Mouse (Mus musculus) midbrain, embryonic 14.5 days (tissue): Measurements from ENCODE around the gene Prx. TPM values are rescaled to one million over a fixed set of nuclear protein-coding genes. Genes with fewer than 3 reads are reported as not detected.

ENCODE experiments used
- ATAC-seq: fragments of 200-750 bp; cut with Nextera tagmentation; 2 replicates; pipeline ENCODE4 v1.8.0; 2017; ENCODE audit warnings: moderate number of reproducible peaks, moderate library complexity; ENCODE audit not compliant: low FRiP score, low TSS enrichment
- DNase-seq: peaks from one replicate; pipeline ENCODE4 v3.0.0-alpha.2; 2015
- H3K27ac ChIP-seq: fragments of 300-500 bp; sonication (generic); replicated peaks from 2 replicates; pipeline ENCODE4 v1.5.1; 2014; ENCODE audit warnings: mild to moderate bottlenecking, low read depth, low read length, moderate library complexity
- H3K27me3 ChIP-seq: fragments of 300-500 bp; sonication (generic); 2 replicates; pipeline ENCODE4 v1.6.1; 2014; ENCODE audit warnings: low read length, control low read depth, mixed read lengths; ENCODE audit not compliant: control insufficient read depth, insufficient read depth
- H3K36me3 ChIP-seq: fragments of 300-500 bp; sonication (generic); 2 replicates; pipeline ENCODE4 v1.6.1; 2014; ENCODE audit warnings: low read length, control low read depth; ENCODE audit not compliant: control insufficient read depth, insufficient read depth
- H3K4me1 ChIP-seq: fragments of 300-500 bp; sonication (generic); 2 replicates; pipeline ENCODE4 v1.6.1; 2014; ENCODE audit warnings: mild to moderate bottlenecking, antibody characterized with exemption, low read length, control low read depth; ENCODE audit not compliant: control insufficient read depth, insufficient read depth
- H3K4me2 ChIP-seq: fragments of 300-500 bp; sonication (generic); 2 replicates; pipeline ENCODE4 v1.6.1; 2014; ENCODE audit warnings: mild to moderate bottlenecking, low read length, moderate library complexity
- H3K4me3 ChIP-seq: fragments of 300-500 bp; sonication (generic); replicated peaks from 2 replicates; pipeline ENCODE4 v1.5.1; 2014; ENCODE audit warnings: low read depth, low read length
- H3K9ac ChIP-seq: fragments of 300-500 bp; sonication (generic); replicated peaks from 2 replicates; pipeline ENCODE4 v1.6.1; 2014; ENCODE audit warnings: mild to moderate bottlenecking, low read length, moderate library complexity
- H3K9me3 ChIP-seq: fragments of 300-500 bp; sonication (generic); 2 replicates; pipeline ENCODE4 v1.6.1; 2016; ENCODE audit warnings: low read length, control low read depth, mixed read lengths; ENCODE audit not compliant: control insufficient read depth
- WGBS: fragments of 180-500 bp; shearing (Covaris S2); extraction: QIAGEN DNeasy Blood & Tissue Kit; methylation state at CpG from one replicate; pipeline ENCODE4 v1.1.7; 2014; 5-methylcytosine and 5-hydroxymethylcytosine counted together
- polyA plus RNA-seq: library from polyadenylated mRNA; unstranded; fragments of >200 nt; fragmentation: Nextera tagmentation; extraction: Ambion mirVana; gene quantifications from 2 replicates; pipeline ENCODE4 v1.2.1, GENCODE M21; 2014

Prx gene
- polyA plus RNA-seq, 1 experiment from 2014 or later = 0.97 TPM

GRCm38 (mm10) chr7:27522967-27523366, 23.8 kb downstream of the Prx start, which contains the start of gene Hipk4:
Gene Hipk4 (plus strand): TSS chr7:27523267.
- no peak within 1 kb of the TSS for H3K4me3 ChIP-seq
- no peak for ATAC-seq

GRCm38 (mm10) chr7:27523805-27524204, 24.7 kb downstream of the Prx start:
- no peaks in the 10 kb centered on the region for H3K27me3 ChIP-seq
- H3K4me1 ChIP-seq = no peaks in the 10 kb centered on the region
- no peak overlapping the region for H3K27ac ChIP-seq
- H3K4me2 ChIP-seq = no peak overlapping the region
- no peaks in the 10 kb centered on the region for H3K9me3 ChIP-seq
- WGBS = 97% methylated on average over 13 of the region's 13 CpGs
- no peak for ATAC-seq
- no peak overlapping the region for H3K4me3 ChIP-seq
- no peaks in the 10 kb centered on the region for H3K36me3 ChIP-seq
- no peak for DNase-seq
- no peak overlapping the region for H3K9ac ChIP-seq

More at GRCm38 (mm10) chr7:27522967-27523366, 23.8 kb downstream of the Prx start, which contains the start of gene Hipk4:
- Histone ChIP-seq H3K4me1 (no peaks in the 10 kb centered on the region), H3K36me3 (no peaks in the 10 kb centered on the region), H3K9me3 (no peaks in the 10 kb centered on the region), H3K27ac (no peak within 1 kb of the TSS), H3K27me3 (no peaks in the 10 kb centered on the region), H3K4me2 (no peak within 1 kb of the TSS), H3K9ac (no peak within 1 kb of the TSS)
- WGBS = 55% methylated on average over 5 of the region's 5 CpGs
- no peak for DNase-seq

GRCm38 (mm10) chr7:27526039-27526827, 27.1 kb downstream of the Prx start:
- ATAC-seq (peak; percentile 47; the same call in 1 of the 2 replicates), DNase-seq (peak; percentile 95)
- WGBS = 26% methylated on average over 10 of the region's 10 CpGs
- no peak overlapping the region for H3K4me3 ChIP-seq
- no peaks in the 10 kb centered on the region for H3K4me1 ChIP-seq
- no peak overlapping the region for H3K4me2 ChIP-seq
- H3K27me3 ChIP-seq = no peaks in the 10 kb centered on the region
- no peak overlapping the region for H3K9ac ChIP-seq
- H3K27ac ChIP-seq = no peak overlapping the region
- peaks cover 12% of the 10 kb centered on the region; the same call in 1 of the 2 replicates for H3K36me3 ChIP-seq
- no peaks in the 10 kb centered on the region for H3K9me3 ChIP-seq

GRCm38 (mm10) chr7:27529070-27529469, 29.9 kb downstream of the Prx start:
- H3K27me3 ChIP-seq = no peaks in the 10 kb centered on the region

GRCm38 (mm10) chr7:27530937-27531336, 31.8 kb downstream of the Prx start:
- WGBS = 73% methylated on average over 3 of the region's 3 CpGs

More at GRCm38 (mm10) chr7:27529070-27529469, 29.9 kb downstream of the Prx start:
- no peaks in the 10 kb centered on the region for H3K9me3 ChIP-seq
- H3K4me1 ChIP-seq = no peaks in the 10 kb centered on the region
- no peak overlapping the region for H3K4me2 ChIP-seq
- no peak overlapping the region for H3K27ac ChIP-seq
- H3K36me3 ChIP-seq = peaks cover 37% of the 10 kb centered on the region
- H3K4me3 ChIP-seq = no peak overlapping the region
- 85% methylated on average over 21 of the region's 21 CpGs for WGBS
- ATAC-seq = no peak
- DNase-seq = no peak
- no peak overlapping the region for H3K9ac ChIP-seq

GRCm38 (mm10) chr7:27531707-27532106, 32.6 kb downstream of the Prx start:
- Histone ChIP-seq H3K4me2 (no peak overlapping the region), H3K36me3 (peaks cover 61% of the 10 kb centered on the region), H3K27ac (no peak overlapping the region), H3K9me3 (no peaks in the 10 kb centered on the region), H3K27me3 (no peaks in the 10 kb centered on the region), H3K4me1 (no peaks in the 10 kb centered on the region), H3K9ac (no peak overlapping the region), H3K4me3 (no peak overlapping the region)
- WGBS = 92% methylated on average over 10 of the region's 10 CpGs
- DNase-seq = no peak
- no peak for ATAC-seq

More at GRCm38 (mm10) chr7:27530937-27531336, 31.8 kb downstream of the Prx start:
- no peaks in the 10 kb centered on the region for H3K4me1 ChIP-seq
- H3K36me3 ChIP-seq = peaks cover 53% of the 10 kb centered on the region
- DNase-seq = no peak
- H3K9me3 ChIP-seq = no peaks in the 10 kb centered on the region
- H3K27me3 ChIP-seq = no peaks in the 10 kb centered on the region
- no peak overlapping the region for H3K27ac ChIP-seq
- no peak overlapping the region for H3K4me2 ChIP-seq
- no peak for ATAC-seq
- no peak overlapping the region for H3K4me3 ChIP-seq
- no peak overlapping the region for H3K9ac ChIP-seq

GRCm38 (mm10) chr7:27532480-27533050, 33.4 kb downstream of the Prx start:
- ATAC-seq (no peak), DNase-seq (no peak)
- H3K4me3 ChIP-seq = no peak overlapping the region
- H3K9ac ChIP-seq = no peak overlapping the region
- H3K4me2 ChIP-seq = no peak overlapping the region
- no peaks in the 10 kb centered on the region for H3K27me3 ChIP-seq
- WGBS = 89% methylated on average over 9 of the region's 9 CpGs
- H3K9me3 ChIP-seq = no peaks in the 10 kb centered on the region
- no peak overlapping the region for H3K27ac ChIP-seq
- no peaks in the 10 kb centered on the region for H3K4me1 ChIP-seq
- peaks cover 69% of the 10 kb centered on the region for H3K36me3 ChIP-seq

- DNase-seq = no peak
- no peak overlapping the region for H3K27ac ChIP-seq
- no peak overlapping the region for H3K9ac ChIP-seq
- no peak overlapping the region for H3K4me3 ChIP-seq
- peaks cover 82% of the 10 kb centered on the region for H3K36me3 ChIP-seq
- H3K9me3 ChIP-seq = no peaks in the 10 kb centered on the region
- no peak for ATAC-seq
- no peaks in the 10 kb centered on the region for H3K4me1 ChIP-seq
- WGBS = 90% methylated on average over 2 of the region's 2 CpGs
- H3K27me3 ChIP-seq = no peaks in the 10 kb centered on the region
- H3K4me2 ChIP-seq = no peak overlapping the region
Observed at GRCm38 (mm10) chr7:27535386-27535785, 36.3 kb downstream of the Prx start.
